Mouse (Mus musculus): ENCODE measurements at regions not wholly inside any gene's neighbourhood (a gene's known extent, or its start where the extent isn't known, plus 50 kb on each side); places are given as distances from the start of the nearest gene placed in this dataset.
"Not testable (repeated sequence)": the region's sequence is repeated elsewhere in the genome, so short reads cannot be mapped to it uniquely, and the experiment has no call there.

DNA sequence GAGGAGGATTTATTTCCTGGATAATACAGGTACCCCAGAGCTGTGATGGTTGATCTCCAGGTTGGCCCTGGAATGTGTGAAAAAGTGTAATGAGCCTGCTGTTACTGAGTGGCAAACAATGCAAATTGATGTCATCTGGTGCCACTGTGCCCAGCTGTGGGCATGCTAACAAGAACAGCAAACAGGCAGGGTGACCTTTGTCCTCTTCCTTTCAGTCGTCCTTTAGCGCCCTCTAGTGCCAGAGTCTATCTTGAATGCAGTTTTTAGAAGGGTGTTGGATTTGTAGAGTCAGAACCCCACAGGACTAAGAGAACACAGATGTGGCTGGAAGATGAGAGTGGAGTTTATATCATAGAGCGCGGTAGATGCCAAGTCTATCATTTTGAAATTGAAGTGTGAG lies 164.3 kb downstream of the Sdhaf3 start:
- peak; percentile 46 for DNase-seq (ENCODE audit: low read depth)

DNA sequence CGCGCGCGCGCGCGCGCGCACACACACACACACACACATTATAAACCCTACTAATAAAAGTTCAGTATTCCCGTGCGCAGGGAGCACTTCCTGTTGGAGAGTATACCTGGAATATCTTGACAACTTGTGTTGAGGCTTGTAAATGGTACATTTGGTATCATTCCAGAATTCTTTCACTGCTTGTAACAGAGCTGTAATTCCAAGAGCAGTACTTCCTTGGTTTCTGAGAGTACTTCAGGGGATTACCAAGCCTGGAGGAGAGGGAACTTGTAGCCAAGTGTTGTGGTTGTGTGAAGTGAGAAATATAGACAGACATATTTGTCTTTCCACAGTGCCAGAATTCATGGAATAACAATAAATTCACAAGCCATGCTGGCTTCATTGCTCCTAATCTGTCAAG lies 177.2 kb downstream of the Sdhaf3 start:
- no peak for DNase-seq (ENCODE audit: low read depth)

DNA sequence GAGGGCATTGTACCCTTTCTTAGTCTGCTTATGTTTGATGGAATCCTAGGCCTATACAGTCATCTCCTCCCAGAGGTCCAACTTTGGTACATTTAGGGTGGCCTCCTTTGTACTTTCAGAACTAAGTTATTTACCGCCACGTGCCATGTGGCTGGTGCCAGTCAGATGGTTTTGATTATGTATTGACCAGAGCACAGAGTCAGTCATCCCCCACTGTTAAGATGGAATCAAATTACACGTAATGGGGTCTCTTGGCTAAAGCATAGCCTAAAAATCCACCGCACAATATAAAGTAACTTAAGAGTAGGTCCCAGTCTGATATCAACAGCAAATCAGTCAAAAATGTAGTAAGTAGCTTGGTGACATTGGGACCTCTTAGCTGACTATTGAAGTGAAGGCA lies 178.3 kb downstream of the Sdhaf3 start:
- DNase-seq (ENCODE audit: low read depth) = no peak

DNA sequence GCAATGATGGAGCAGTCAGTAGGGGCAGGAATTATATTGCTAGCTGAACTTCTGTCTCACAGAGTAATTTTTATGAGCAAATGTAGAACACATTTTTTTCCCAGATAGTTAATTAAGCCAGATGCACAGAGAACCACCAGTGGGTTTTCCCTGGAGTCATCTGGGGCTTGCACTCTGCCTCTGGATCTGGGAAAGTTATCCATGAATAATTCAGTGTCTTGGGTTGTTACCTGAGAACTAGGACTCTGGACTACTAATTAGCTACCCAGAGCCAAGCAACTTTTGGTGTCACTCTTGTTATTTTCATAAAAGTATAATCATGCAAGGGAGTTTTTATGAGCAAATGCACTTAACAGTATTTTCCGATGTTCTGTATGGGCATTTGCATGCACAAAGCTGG lies 179.1 kb downstream of the Sdhaf3 start:
- DNase-seq (ENCODE audit: low read depth) = no peak

DNA sequence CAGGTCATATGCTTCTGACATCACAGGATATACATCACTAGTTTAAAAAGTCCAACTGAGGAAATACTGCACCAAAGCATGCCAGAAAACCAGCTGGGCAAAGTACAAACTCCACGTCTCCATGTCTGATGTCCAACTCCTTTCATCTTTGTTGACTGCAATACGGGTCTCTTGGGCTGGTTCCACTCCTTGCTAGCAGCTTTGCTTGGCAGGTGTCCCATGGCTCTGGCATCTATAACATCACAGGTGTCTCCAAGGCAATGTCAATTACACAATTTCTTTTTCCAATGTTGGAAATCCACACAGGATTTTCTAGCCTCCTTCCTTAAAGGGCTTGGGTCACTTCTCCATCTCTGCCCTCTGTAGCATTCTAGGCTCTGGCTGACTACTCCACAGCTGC lies 225.9 kb downstream of the Sdhaf3 start:
- DNase-seq (ENCODE audit: low read depth) = no peak

DNA sequence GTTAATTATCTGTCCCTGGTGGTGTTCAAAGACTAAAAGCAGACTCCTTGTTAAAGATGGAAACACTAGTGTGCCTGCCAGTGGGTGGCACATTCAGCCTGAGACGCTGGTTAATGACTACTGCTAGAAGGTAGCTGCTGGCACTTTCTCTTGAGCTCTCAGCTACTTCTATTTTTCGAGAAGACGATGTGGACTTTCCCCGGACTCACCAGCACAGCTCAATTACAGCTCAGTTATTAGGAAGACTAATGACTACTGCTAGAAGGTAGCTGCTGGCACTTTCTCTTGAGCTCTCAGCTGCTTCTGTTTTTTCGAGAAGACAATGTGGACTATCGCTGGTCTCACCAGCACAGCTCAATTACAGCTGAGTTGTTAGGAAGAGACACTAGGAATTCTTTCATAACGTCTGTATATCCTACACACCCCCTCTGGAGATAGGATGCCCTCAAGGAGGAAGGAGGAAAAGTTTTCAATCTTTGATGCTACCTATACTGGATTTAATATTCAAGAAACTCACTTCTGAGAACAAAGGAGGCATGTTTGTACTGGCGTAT lies 243.3 kb downstream of the Sdhaf3 start:
- no peak for DNase-seq (ENCODE audit: low read depth)

DNA sequence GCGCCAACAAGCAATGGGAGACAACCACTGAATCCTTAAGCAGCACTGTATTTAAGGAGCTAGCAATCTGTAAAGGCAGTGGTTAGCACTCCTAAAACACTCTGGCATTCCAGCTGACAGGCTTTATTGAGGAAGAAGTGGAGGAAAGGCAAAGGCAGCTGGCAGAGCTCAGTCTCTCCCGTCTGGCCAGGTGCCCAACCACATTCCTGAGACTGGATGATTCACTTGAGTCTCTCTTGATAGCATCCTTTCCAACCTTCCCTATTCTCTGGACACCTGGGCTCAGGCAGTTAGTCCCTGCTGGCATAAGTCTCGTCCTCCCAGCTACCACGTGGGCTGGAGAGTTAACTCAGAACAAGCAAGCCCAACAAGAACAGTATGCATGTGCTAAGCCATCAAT lies 260.1 kb downstream of the Sdhaf3 start:
- no peak for DNase-seq (ENCODE audit: low read depth)

DNA sequence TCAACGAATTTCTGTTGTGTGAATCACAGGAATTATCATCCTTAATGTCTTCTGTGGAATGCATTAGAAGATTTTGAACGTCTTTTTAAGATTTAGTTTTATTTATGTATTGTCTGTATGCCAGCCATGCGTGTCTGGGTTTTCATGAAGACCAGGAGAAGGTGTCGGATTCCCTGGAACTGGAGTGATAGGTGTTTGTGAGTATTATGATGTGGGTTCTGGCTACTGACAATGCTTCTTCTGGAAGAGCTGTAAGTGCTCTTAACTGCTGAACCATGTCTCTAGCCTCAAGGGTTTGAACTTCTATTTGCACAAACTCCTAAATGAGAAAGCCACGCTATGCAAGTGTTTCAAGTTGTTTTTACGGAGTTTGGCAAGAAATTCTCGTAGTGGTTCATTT lies 296.5 kb downstream of the Sdhaf3 start:
- DNase-seq (ENCODE audit: low read depth) = no peak

DNA sequence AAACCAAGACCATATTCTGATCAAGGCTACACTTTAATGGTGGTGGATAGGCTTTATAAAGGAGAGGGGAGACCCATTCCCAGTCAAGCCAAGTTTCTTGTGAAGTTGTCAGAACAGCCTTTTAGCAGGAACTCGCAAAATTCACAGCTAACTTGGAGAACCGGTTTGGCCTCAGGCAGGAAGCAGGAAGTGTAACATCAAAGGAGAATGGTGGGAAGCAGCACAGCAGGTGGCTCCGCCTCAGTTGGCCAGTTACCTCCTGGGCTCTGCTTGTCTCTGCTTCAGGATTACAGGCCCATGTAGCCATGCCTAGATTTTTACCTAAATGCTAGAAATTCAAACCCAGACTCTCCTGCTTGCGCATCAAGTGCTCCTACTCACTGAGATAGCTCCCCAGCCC lies 277.2 kb upstream of the Tac1 start:
- no peak for DNase-seq (ENCODE audit: low read depth)

DNA sequence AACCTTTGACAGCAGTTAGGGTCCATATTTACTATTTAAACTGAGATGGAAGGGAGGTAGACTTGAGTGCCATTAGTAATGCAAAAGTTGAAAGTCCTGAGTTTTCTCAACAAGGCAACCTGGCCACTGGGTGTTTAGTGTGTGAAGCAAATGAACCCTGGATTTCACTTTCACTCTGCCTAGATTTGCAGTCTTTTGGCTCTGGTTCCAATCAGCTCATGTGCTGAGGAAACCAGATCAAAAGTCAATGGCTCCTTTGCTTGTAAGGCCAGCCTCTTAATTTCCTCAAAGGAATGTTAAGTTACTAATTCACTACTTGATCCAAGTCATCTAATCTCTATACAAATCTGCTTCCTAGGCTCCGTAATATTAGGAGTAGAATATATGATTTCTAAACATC lies 247.7 kb upstream of the Tac1 start:
- DNase-seq (ENCODE audit: low read depth) = no peak

DNA sequence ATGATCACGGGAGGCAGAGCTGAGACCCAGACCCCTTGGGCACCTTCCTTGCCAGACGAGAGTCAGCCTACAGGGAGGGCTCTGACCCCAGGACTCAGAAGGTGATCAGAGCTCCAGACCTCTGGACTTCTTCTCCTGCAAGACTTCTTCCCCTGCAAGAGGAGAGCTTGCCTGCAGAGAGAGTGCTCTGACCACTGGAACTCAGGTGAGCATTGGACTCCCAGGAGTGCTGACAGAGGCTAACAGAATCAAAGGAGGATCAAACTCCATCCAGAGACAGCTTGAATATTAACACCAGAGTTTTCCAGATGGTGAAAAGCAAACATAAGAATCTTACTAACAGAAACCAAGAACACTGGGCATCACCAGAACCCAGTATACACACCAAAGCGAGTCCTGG lies 241.2 kb upstream of the Tac1 start:
- DNase-seq (ENCODE audit: low read depth) = no peak

DNA sequence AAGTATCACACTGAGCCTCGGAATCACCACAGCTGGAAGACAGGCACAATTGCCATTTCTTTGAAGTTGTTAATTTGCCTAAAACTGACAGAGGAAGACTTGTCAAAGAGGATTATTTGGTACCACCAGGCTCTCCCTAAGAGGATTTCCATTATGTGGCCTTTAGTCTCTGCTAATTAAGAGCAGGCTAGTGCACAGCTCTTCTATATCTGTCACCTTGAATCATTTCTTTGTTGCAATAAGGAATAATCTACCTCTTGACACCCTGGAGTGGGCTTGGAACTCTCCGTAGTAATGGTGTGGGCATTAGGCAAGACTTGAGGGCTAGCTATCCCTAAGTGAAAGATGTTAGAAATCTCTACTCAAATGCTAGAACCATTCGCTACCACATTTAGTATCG lies 227.7 kb upstream of the Tac1 start:
- no peak for DNase-seq (ENCODE audit: low read depth)

DNA sequence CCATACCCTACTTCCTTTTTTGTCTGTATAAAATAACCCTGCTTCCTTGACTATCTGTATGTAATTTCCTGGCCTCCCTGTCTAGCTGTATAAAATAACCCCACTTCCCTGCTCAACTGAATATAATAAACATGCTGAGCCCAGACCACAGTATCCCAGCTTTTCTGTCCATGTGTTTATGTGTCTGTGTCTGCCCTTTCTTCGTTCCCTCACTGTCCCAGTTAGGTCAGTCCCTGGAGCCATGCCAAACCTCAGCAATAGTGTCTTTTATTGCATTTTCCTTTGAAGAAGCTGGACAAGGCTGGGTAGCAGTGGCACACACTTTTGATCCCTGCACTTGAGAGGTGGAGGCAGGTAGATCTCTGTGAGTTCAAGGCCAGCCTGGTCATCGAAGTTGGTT lies 198.0 kb upstream of the Tac1 start:
- no peak for DNase-seq (ENCODE audit: low read depth)

DNA sequence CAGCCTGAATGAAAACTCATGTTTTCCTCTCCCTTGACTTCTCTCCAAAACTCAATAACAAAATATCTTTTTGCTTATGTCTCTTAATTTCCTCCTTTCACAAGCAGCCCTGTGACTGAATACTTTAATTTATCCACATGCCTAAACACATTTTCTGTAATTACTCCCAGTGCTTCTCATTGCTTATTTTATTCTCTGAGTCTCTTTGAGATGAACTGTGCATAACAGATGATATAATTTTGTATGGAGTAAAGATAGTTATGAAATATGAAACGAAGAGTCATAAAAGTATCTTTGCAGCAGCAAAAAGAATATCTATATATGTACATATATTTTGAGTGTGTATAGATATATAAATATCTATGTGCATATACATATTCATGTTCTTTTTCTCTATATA lies 187.5 kb upstream of the Tac1 start:
- DNase-seq (ENCODE audit: low read depth) = no peak

DNA sequence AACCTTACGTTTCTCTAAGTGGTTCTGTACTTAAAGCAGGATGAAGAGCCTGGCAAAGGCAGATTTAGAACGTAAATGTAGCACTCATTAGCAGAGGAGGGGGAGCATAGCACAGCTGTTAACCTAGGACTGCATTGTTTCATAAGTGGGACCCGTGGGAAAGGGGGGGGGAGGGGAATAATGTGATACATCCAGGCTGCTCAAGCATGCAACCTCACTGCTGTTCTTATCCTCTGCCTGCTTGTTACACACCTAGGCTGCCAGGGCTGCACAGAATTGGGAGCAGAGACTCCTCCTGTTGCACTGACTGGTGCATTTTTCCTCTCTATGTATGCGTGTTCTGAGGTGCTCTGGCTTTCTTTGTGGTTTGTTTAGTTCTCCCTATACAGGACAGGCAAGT lies 180.1 kb upstream of the Tac1 start:
- no peak for DNase-seq (ENCODE audit: low read depth)

DNA sequence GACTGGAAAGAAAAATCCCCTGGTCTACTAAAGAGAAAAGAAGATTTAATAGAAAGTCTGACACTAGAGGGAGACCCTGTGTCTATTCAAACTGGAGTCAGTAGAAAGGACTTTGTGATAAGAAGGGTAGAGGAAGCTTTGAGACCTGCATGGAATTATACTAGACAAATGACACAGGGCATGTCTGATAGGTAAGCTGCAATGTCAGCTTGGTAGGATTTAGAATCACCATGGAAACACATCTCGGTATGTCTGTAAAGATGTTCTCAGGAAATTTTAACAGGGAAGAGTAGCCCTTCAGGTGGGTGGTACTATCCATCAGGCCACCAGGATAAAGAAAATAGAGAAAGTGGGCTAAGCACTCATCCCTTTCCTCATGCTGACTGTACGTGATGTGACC lies 178.8 kb upstream of the Tac1 start:
- no peak for DNase-seq (ENCODE audit: low read depth)

DNA sequence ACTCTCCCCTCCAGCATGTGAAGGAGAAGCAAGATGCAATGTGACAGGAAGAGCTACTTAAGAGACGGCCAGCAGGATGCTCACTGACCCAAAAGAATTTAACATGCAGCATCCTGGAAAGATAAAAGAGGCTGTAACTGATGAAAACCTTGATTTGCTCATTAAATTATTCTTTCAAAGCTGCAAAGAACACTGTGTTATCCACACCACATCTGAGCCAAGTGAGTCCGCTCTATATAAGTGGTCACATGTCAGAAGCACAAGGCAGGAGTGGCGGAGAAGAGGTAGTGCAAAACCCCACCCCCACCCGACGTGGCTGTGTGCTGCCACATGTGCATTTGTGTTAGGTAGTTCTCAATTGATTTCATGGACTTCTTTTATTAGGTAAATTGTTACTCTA lies 176.0 kb upstream of the Tac1 start:
- no peak for DNase-seq (ENCODE audit: low read depth)

DNA sequence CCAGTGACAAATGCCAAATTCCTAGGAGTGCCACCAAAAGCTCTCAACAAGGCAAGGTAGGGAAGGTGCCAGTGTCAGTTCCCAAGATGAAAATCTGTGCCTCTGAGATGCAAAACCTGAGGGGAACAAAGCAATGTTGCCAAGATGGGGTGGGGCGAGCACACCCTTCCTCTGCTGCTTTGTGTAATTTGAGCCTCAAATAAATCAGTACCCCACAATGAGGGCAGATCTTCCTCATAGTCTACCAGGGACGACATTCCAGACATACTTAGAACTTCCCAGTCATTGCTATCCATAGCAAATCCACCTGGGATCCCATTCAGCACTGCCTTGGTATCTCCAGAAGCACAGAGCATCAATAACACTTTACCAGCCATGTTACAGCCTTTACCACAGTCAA lies 129.9 kb upstream of the Tac1 start:
- no peak for DNase-seq (ENCODE audit: low read depth)

DNA sequence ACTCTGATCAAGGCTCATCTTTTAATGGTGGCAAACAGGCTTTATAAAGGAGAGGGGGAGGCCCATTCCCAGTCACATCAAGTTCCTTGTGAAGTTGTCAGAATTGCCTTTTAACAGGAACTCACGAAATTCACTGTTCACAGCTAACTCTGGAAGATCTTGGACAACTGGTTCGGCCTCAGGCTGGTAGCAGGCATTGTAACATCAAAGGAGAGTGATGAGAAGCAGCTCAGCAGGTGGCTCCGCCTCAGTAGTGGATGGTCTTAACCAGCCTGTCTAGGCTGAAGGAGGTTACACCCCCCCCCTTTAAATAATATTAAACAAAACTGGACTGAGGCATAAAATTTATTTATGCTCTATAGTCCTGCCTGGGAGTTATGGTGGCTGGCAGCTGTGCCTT lies 113.0 kb upstream of the Tac1 start:
- DNase-seq (ENCODE audit: low read depth) = no peak

DNA sequence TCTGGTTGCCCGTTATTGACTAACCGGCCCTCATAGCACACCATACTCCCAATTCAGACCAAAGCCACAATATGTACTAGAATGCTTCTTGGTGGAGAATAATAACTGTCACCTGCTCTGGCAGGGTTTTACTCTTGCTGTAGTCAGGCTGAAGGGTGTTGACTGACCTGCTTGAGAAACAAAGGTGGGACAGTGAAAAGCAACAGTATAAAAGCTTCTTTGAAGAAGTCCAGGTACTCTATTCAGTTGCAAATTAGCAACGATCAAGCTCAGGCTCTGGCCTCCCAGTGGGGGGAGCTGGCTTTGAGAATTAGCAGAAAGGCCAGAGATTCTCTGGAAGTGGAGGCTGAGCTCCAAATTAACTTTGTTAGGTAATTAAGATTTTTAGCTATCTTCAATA lies 112.4 kb upstream of the Tac1 start:
- not testable (repeated sequence) for DNase-seq (ENCODE audit: low read depth)

DNA sequence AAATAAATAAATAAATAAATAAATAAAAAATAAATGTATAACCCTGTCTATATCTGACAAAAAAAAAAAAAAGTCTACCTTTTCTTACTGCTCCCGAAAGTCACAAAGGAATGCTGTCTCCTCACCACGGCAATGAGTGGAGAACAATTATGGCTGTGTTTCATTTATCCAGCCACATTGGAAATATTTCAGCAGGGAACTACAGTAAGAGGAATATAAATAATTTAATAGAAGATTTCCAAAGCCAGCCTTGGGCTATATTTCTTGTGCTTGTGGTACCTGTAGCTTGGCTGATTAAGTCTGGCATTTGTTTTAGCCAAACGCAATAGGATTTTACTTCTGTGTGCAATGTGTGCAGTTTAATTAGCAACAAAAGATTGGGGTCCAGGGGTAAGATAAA lies 98.8 kb upstream of the Tac1 start:
- no peak for DNase-seq (ENCODE audit: low read depth)

DNA sequence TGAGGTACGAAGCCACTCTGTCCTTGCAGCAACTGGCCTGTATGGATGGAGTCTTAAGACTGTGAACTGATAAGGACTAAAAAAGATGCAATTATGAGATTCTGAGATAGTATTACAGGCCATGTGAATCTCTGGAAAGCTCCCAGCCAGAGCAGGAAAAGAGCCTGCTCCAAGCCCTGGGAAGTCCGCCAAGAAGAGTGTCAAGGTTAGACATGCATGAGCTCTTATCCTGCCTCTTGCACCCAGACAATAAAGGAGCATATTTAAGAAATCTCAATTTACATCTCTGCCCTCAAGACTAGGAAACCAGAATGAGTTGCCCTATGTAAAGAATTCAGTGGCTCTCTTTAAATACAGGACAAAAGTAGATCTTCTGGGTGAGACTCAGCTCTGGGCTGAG lies 90.8 kb upstream of the Tac1 start:
- DNase-seq (ENCODE audit: low read depth) = no peak

DNA sequence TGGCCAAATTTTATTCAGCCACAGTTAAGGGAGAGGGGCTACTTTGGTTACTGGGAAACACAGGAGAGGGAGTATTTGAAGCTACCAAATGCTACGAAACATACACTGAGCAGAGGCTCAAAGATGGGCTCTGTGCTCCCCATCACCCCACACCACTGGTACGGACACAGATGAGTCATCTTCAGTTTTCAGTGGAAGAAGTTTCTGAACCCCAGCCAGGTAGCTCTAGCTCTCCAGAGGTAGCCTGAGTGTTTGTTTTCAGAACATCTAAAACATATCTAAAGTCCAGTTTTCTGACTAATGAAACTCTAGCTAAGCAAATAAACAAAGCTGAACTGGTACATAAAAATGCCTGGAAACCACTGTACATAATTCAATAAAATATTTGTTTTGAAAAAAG lies 90.3 kb upstream of the Tac1 start:
- no peak for DNase-seq (ENCODE audit: low read depth)

DNA sequence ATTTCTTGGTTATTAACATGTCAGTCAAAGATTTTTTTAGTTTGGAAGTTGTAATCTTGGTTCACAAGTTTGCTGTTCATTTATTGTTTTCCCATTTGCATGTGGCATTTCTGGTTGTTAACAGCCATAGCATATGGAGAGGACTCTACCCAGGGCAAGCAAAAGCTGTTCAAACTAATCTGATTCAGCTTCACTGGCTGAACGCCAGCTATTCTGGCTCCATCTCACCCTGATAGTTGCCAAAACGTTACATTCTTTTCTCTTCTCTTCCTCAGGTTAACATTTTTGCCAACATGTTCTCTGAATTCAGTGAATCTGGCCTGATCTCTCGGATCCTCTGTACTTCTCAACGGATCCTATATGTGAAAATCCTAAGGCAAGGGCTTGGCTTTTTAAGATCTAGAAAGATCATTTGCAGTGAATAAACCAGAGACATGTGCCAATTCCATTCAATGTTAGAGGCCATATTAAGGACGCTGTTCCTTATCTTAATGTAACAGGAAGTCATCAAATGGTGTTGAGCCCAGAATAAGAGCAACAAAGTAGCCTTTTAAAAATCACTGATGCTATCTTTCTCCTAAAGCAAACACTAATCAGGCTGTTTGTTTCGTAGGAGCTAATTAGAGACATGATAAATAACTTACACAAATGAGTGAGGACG lies 82.2 kb upstream of the Tac1 start:
- DNase-seq (ENCODE audit: low read depth) = no peak

DNA sequence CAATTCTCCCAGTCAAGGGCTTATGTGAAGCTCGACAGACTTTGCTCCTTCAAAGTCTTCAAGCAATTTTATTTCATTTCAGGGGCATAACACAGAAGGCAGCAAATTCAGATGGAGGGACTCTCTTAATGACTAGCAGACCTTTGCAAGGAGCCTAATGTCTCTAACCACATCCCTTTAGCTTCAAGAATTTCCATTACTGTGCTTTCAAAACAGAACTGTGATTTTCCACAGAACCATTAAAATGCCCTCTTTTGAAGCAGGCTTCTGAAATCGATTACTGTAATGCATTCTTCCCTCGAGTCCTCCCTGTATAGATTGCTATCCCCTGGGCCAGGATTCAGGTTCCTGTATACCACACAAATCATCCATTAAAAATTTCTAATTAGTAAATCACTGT lies 80.9 kb upstream of the Tac1 start:
- DNase-seq (ENCODE audit: low read depth) = no peak
